Mouse (Mus musculus) CH12.LX (cell line): Measurements from ENCODE around the gene Sf3a3. TPM values are rescaled to one million over a fixed set of nuclear protein-coding genes. Genes with fewer than 3 reads are reported as not detected.
"Not testable (repeated sequence)": the region's sequence is repeated elsewhere in the genome, so short reads cannot be mapped to it uniquely, and the experiment has no call there.

ENCODE experiments used
- DNase-seq: peaks from one replicate; pipeline ENCODE4 v3.0.0-alpha.2; 2013; ENCODE audit errors: extremely low read depth
- H3K27ac ChIP-seq: 2 replicates; pipeline ENCODE4 v1.5.1; 2012; ENCODE audit warnings: low read depth, mild to moderate bottlenecking, control low read depth, moderate library complexity; ENCODE audit not compliant: insufficient read depth
- H3K27me3 ChIP-seq: replicated peaks from 2 replicates; pipeline ENCODE3; 2012; ENCODE audit warnings: inconsistent platforms
- H3K36me3 ChIP-seq, 2 experiments: replicated peaks in 1 of 2; 2 replicates each; pipeline versions ENCODE3 to v1.6.1; 2012; ENCODE audit warnings: inconsistent platforms in 1 of 2, low read length in 1 of 2, mild to moderate bottlenecking in 1 of 2, mixed read lengths in 1 of 2, moderate library complexity in 1 of 2; ENCODE audit not compliant: control insufficient read depth in 1 of 2, insufficient read depth in 1 of 2
- H3K4me1 ChIP-seq, 2 experiments: 2 replicates each; pipeline ENCODE4 v1.6.1; 2012; ENCODE audit warnings: inconsistent platforms in 1 of 2, moderate library complexity in 1 of 2; ENCODE audit not compliant: insufficient read depth in 2 of 2, control insufficient read depth in 1 of 2
- H3K4me2 ChIP-seq: 2 replicates; pipeline ENCODE4 v1.6.1; 2012; ENCODE audit warnings: low read depth, mild to moderate bottlenecking, control low read depth; ENCODE audit not compliant: poor library complexity, insufficient read depth, severe bottlenecking
- H3K4me3 ChIP-seq, 3 experiments: fragments of 150-350 bp in 1 of 3; sonication (generic) in 1 of 3; replicated peaks in 1 of 3; 2 replicates each; pipeline versions ENCODE3 to v1.5.1; 2011 to 2012; ENCODE audit warnings: low read depth in 2 of 3, low read length in 2 of 3, mild to moderate bottlenecking in 2 of 3, moderate library complexity in 2 of 3, control low read depth in 1 of 3, improper control_type of control experiment in 1 of 3, inconsistent platforms in 1 of 3, mixed read lengths in 1 of 3; ENCODE audit not compliant: poor library complexity in 1 of 3
- H3K79me2 ChIP-seq: replicated peaks from 2 replicates; pipeline ENCODE4 v1.6.1; 2012; ENCODE audit warnings: mild to moderate bottlenecking, moderate library complexity; ENCODE audit not compliant: control insufficient read depth, poor library complexity, insufficient read depth, severe bottlenecking; ENCODE audit errors: extremely low read depth
- H3K9ac ChIP-seq: 2 replicates; pipeline ENCODE4 v1.6.1; 2012; ENCODE audit warnings: low read depth, mild to moderate bottlenecking, control low read depth, moderate library complexity; ENCODE audit not compliant: insufficient read depth
- H3K9me3 ChIP-seq: replicated peaks from 2 replicates; pipeline ENCODE3; 2012; ENCODE audit warnings: low read length, inconsistent platforms, mixed read lengths
- BHLHE40 ChIP-seq: IDR thresholded peaks from 2 replicates; pipeline ENCODE4 v1.6.1; 2011; ENCODE audit warnings: mild to moderate bottlenecking, low read depth, low read length, improper control_type of control experiment
- CHD1 ChIP-seq: IDR thresholded peaks from 2 replicates; pipeline ENCODE4 v1.6.1; 2012; ENCODE audit warnings: low read depth, low read length, improper control_type of control experiment, inconsistent platforms
- CHD2 ChIP-seq: IDR thresholded peaks from 2 replicates; pipeline ENCODE4 v1.6.1; 2011; ENCODE audit warnings: low read length, improper control_type of control experiment
- ELF1 ChIP-seq: IDR thresholded peaks from 2 replicates; pipeline ENCODE4 v1.6.1; 2014; ENCODE audit warnings: low read depth, mild to moderate bottlenecking, inconsistent platforms, low read length, improper control_type of control experiment
- ETS1 ChIP-seq: conservative IDR thresholded peaks from 2 replicates; pipeline ENCODE4 v1.6.1; 2012; ENCODE audit warnings: low read depth, mild to moderate bottlenecking, inconsistent platforms, low read length, improper control_type of control experiment, moderate library complexity
- IRF4 ChIP-seq: IDR thresholded peaks from 2 replicates; pipeline ENCODE4 v1.6.1; 2014; ENCODE audit warnings: low read depth, mild to moderate bottlenecking, inconsistent platforms, low read length, improper control_type of control experiment
- JUN ChIP-seq: IDR thresholded peaks from 2 replicates; pipeline ENCODE4 v1.6.1; 2011; ENCODE audit warnings: low read depth, mild to moderate bottlenecking, low read length, improper control_type of control experiment, moderate library complexity; ENCODE audit not compliant: insufficient read depth
- JUND ChIP-seq: conservative IDR thresholded peaks from 2 replicates; pipeline ENCODE4 v1.6.1; 2011; ENCODE audit warnings: low read depth, low read length, improper control_type of control experiment
- KAT2A ChIP-seq: IDR thresholded peaks from 2 replicates; pipeline ENCODE4 v1.6.1; 2012; ENCODE audit warnings: low read length, improper control_type of control experiment, inconsistent platforms; ENCODE audit not compliant: insufficient replicate concordance
- MAFK ChIP-seq: IDR thresholded peaks from 2 replicates; pipeline ENCODE4 v1.6.1; 2011; ENCODE audit warnings: low read length, improper control_type of control experiment; ENCODE audit not compliant: insufficient replicate concordance
- MEF2A ChIP-seq: IDR thresholded peaks from 2 replicates; pipeline ENCODE4 v1.6.1; 2014; ENCODE audit warnings: low read depth, mild to moderate bottlenecking, inconsistent platforms, low read length, improper control_type of control experiment, borderline replicate concordance
- MXI1 ChIP-seq: IDR thresholded peaks from 2 replicates; pipeline ENCODE4 v1.6.1; 2011; ENCODE audit warnings: mild to moderate bottlenecking, low read depth, low read length, improper control_type of control experiment
- NELFE ChIP-seq: IDR thresholded peaks from 2 replicates; pipeline ENCODE4 v1.6.1; 2011; ENCODE audit warnings: low read depth, low read length, improper control_type of control experiment
- NRF1 ChIP-seq: IDR thresholded peaks from 2 replicates; pipeline ENCODE4 v1.6.1; 2014; ENCODE audit warnings: low read depth, mild to moderate bottlenecking, inconsistent platforms, low read length, improper control_type of control experiment, moderate library complexity
- POLR2AphosphoS2 ChIP-seq: IDR thresholded peaks from 2 replicates; pipeline ENCODE4 v1.6.1; 2011; ENCODE audit warnings: low read depth, low read length, improper control_type of control experiment
- SIN3A ChIP-seq: IDR thresholded peaks from 2 replicates; pipeline ENCODE4 v1.6.1; 2012; ENCODE audit warnings: low read length, improper control_type of control experiment, inconsistent platforms
- SMC3 ChIP-seq: IDR thresholded peaks from 2 replicates; pipeline ENCODE4 v1.6.1; 2011; ENCODE audit warnings: low read depth, low read length, improper control_type of control experiment
- TBP ChIP-seq: conservative IDR thresholded peaks from 2 replicates; pipeline ENCODE4 v1.6.1; 2011; ENCODE audit warnings: low read depth, low read length, improper control_type of control experiment
- TCF12 ChIP-seq: IDR thresholded peaks from 2 replicates; pipeline ENCODE4 v1.6.1; 2014; ENCODE audit warnings: low read depth, mild to moderate bottlenecking, inconsistent platforms, low read length, improper control_type of control experiment
- USF2 ChIP-seq: conservative IDR thresholded peaks from 2 replicates; pipeline ENCODE4 v1.6.1; 2011; ENCODE audit warnings: low read depth, low read length, improper control_type of control experiment
- ZKSCAN1 ChIP-seq: IDR thresholded peaks from 2 replicates; pipeline ENCODE4 v1.6.1; 2012; ENCODE audit warnings: low read depth, inconsistent platforms, low read length, improper control_type of control experiment, borderline replicate concordance
- ZMIZ1 ChIP-seq: IDR thresholded peaks from 2 replicates; pipeline ENCODE4 v1.6.1; 2012; ENCODE audit warnings: low read depth, mild to moderate bottlenecking, inconsistent platforms, low read length, improper control_type of control experiment
- ZNF384 ChIP-seq: IDR thresholded peaks from 2 replicates; pipeline ENCODE4 v1.6.1; 2012; ENCODE audit warnings: low read depth, low read length, improper control_type of control experiment, inconsistent platforms
- dilution Hi-C: fragments of 300-500 bp; cut with MboI; formaldehyde crosslinking; loops from 2 replicates; pipeline ENCODE4 v1.14.3; 2020; ENCODE audit warnings: low sequenced_read_pairs; ENCODE audit not compliant: extremely low pct_unique_long_range_greater_than_20kb, extremely low pct_ligation_motif_present
- in situ Hi-C: fragments of 300-500 bp; cut with MboI; formaldehyde crosslinking; loops from 3 replicates; pipeline ENCODE4 v1.14.3; 2019; ENCODE audit warnings: low sequenced_read_pairs, low pct_ligation_motif_present, low pct_unique_long_range_greater_than_20kb, mixed read lengths
- polyA plus RNA-seq: library from polyadenylated mRNA; unstranded; fragments of >175 nt; gene quantifications from 2 replicates; pipeline ENCODE4 v1.2.1, GENCODE M21; 2012; ENCODE audit warnings: low read depth; ENCODE audit not compliant: insufficient read length
- total RNA-seq, 2 experiments: library from RNA; depleted of rRNA; stranded (reverse); fragments of 300-350 nt in 1 of 2; fragments of >200 nt in 1 of 2; gene quantifications; 2 replicates each; pipeline ENCODE4 v1.2.3; 2012 to 2014

The Sf3a3 gene
- total and polyA plus RNA-seq, 3 experiments: 100 to 134 (median 122) TPM

DNA sequence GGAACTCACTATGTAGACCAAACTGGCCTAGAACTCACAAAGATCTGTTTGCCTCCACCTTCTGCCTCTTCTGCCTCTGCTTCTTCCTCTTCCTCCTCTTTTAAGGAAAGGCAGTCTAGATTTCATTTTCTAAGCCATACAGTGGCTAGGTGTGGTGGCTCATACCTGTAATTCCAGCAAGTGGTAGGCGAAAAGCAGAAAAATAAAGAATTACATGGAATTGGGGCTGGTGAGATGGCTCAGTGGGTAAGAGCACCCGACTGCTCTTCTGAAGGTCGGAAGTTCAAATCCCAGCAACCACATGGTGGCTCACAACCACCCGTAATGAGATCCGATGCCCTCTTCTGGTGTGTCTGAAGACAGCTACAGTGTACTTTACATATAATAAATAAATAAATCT lies 726 bp upstream of the Sf3a3 start:
- H3K4me1 ChIP-seq: peaks cover 14 to 41% of the 10 kb centered on the region in 2 experiments
- H3K4me3 ChIP-seq, dilution Hi-C loops, H3K4me2 ChIP-seq, in situ Hi-C loops, H3K9ac ChIP-seq: not testable (repeated sequence)
- TF ChIP-seq TBP: peak; percentile 62; the same call in 1 of the 2 replicates
- TF ChIP-seq, all 38 proteins: peak for 1; not testable (repeated sequence) for 37
- not testable (repeated sequence) for H3K27ac ChIP-seq, DNase-seq, H3K27me3 ChIP-seq, H3K9me3 ChIP-seq
- Histone ChIP-seq H3K79me2 (peaks cover 23% of the 10 kb centered on the region), H3K36me3 (peaks cover 23 to 35% of the 10 kb centered on the region in 2 experiments)

DNA sequence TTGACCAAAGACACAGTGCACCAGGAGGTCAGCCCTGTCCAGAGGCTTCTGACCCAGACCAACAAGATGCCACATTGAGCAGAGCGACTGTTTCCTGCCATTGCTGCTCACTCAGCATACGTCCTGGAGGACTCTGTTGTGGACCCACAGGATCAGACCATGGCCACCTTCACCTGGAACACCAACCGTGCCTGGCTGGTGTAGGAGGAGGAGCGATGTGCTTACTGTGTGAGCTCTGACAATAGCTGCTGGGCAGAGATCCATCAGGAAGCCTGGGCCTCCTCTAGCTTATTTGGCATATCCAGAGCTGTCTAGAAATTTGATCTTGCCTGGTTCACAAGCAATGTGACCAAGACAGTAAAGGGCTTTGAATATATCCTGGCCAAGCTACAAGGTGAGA lies 4.5 kb downstream of the Sf3a3 start:
- DNase-seq: no peak
- H3K4me1 ChIP-seq: peaks cover 11 to 14% of the 10 kb centered on the region in 2 experiments
- no peak overlapping the region for H3K27ac ChIP-seq
- dilution Hi-C loops: no loop called here
- no peak overlapping the region for H3K4me3 ChIP-seq
- H3K4me2 ChIP-seq: no peak overlapping the region
- no peaks in the 10 kb centered on the region for H3K27me3 ChIP-seq
- TF ChIP-seq KAT2A: no peak
- TF ChIP-seq POLR2AphosphoS2: no peak
- TF ChIP-seq MEF2A: no peak
- no peak for TF ChIP-seq SIN3A
- no peak for TF ChIP-seq JUN
- no peak for TF ChIP-seq NRF1
- no peak for TF ChIP-seq CHD2
- TF ChIP-seq TBP: no peak
- no peak for TF ChIP-seq NELFE
- no peak for TF ChIP-seq TCF12
- TF ChIP-seq ZKSCAN1: no peak
- no peak for TF ChIP-seq IRF4
- TF ChIP-seq CHD1: no peak
- H3K9ac ChIP-seq: no peak overlapping the region
- in situ Hi-C loops: no loop called here
- H3K36me3 ChIP-seq: peaks cover 63 to 79% of the 10 kb centered on the region in 2 experiments
- H3K79me2 ChIP-seq: peaks cover 23% of the 10 kb centered on the region
- H3K9me3 ChIP-seq: no peaks in the 10 kb centered on the region

DNA sequence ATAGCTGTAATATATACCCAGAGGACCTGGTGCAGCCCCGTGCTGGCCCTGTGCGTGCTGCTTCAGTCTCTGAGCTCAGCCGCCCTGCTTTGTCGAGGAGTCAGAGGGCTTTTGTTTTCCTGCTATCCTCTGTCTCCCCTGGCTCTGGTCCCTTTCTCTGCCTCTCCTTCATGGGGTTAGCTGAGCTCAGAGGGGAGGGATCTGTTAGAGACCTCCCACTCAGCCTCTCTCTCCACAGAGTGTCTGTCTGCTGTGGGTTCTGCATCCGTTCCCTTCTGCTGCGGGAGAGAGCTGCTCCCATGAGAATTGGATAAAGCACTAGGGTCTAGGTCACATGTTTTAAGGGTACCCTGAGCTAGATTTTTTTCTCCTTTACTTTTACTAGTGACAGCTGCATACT lies 11.5 kb downstream of the Sf3a3 start:
- Histone ChIP-seq H3K27me3 (no peaks in the 10 kb centered on the region), H3K27ac (no peak overlapping the region), H3K4me3 (no peak overlapping the region), H3K4me2 (no peak overlapping the region), H3K9me3 (no peaks in the 10 kb centered on the region), H3K9ac (no peak overlapping the region), H3K36me3 (peaks cover 83 to 95% of the 10 kb centered on the region in 2 experiments), H3K4me1 (no peaks in the 10 kb centered on the region; a peak in 1 of 4 replicates), H3K79me2 (no peaks in the 10 kb centered on the region)
- DNase-seq: no peak
- in situ Hi-C loops: no loop called here
- dilution Hi-C loops: no loop called here
- TF ChIP-seq USF2 (no peak), TBP (no peak), NELFE (no peak), SMC3 (no peak), ZNF384 (no peak), MAFK (no peak), JUND (no peak), ELF1 (no peak), BHLHE40 (no peak), MXI1 (no peak), ZMIZ1 (no peak), ETS1 (no peak)
- TF ChIP-seq, all 38 proteins: peak for 0
